Mouse (Mus musculus): ENCODE data around the gene Skap1. TPM values are rescaled to one million over a fixed set of nuclear protein-coding genes. Genes with fewer than 3 reads are reported as not detected.

The Skap1 gene
- polyA plus RNA-seq, 1 experiment = 0.48 TPM

DNA sequence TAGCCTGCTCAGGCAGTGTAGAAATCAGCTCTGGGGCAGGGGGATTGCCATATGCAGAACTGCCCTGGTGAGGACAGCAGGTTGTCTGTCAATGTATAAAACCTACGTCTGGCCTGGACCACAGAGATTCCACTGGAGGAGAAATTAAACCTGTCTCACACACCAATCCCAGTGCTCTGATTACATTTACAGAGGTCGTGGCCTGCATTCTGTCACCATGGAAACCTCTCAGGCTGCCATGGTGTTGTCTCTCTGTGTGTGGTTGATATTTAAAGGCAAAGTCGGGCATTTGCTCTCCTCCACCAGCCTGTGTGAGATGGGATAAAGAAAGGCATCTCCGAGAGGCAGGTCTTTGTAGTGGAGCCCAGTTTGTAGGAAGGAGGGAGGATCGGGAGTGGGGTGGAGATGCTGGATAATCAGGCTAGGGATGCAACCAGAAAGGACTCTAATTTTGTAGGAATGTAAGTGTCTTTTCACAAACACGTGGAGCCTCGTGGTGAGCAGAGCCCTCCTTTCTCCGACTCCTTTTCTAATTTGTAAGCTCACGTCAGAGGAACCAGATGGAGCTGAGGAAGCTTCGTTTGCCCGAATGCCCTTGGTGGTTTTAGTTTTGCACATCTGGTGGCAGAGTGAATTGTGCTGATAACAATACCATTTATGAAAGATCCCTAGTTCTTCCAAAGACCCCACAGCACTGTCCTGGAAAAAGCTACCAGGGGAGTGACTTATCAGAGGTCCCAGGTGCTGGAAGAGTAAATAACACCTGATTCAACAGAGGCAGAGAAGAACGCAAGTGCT is 7.7 kb upstream of the Skap1 start:
- TF ChIP-seq CTCF (IDR thresholded peaks at IDR 0.05; ENCODE audit: low read depth, low read length) = no peak
- TF ChIP-seq POLR2A (IDR thresholded peaks at IDR 0.05; ENCODE audit: insufficient read depth, low read length) = no peak
- no peak for TF ChIP-seq EP300 (IDR thresholded peaks at IDR 0.05; ENCODE audit: insufficient read depth, low read depth, low read length)
- H3K4me3 ChIP-seq (ENCODE audit: low read depth, low read length) = no peak overlapping the region
- H3K36me3 ChIP-seq (ENCODE audit: control insufficient read depth, insufficient read depth, low read length, poor library complexity, severe bottlenecking) = no peaks in the 10 kb centered on the region
- H3K27me3 ChIP-seq (ENCODE audit: control insufficient read depth, insufficient read depth, low read length, poor library complexity, severe bottlenecking) = peaks cover 1% of the 10 kb centered on the region; the same call in 1 of the 2 replicates
- H3K4me1 ChIP-seq (ENCODE audit: control insufficient read depth, insufficient read depth, low read length) = no peaks in the 10 kb centered on the region
- H3K9me3 ChIP-seq (replicated peaks; ENCODE audit: control insufficient read depth, insufficient read depth, low read length, poor library complexity, severe bottlenecking) = no peaks in the 10 kb centered on the region
- H3K9ac ChIP-seq (ENCODE audit: low read depth, poor library complexity, severe bottlenecking) = no peak overlapping the region
- no peak overlapping the region for H3K27ac ChIP-seq (ENCODE audit: insufficient read depth, low read length)

DNA sequence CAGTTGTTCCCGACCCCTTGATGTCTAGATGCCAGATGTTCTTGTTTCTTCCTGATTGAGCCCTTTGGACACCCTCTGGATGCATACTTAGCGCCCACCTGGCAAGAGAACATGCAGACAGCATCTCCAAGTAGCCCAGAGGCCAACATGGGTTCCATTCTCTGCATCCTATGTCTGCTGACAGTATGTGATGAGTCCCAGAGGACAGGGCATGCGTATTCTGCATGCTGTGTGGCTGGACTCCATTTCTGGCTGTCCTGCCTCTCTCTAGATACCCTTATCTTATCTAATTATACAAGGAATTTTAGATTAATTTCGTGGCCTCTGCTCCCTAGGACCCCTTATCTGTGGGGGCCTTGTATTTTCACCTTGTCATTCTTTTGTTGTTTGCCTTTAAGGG is 2.6 kb upstream of the Skap1 start:
- Histone ChIP-seq H3K9ac (ENCODE audit: low read depth, poor library complexity, severe bottlenecking) (no peak overlapping the region), H3K27me3 (ENCODE audit: control insufficient read depth, insufficient read depth, low read length, poor library complexity, severe bottlenecking) (peaks cover 3% of the 10 kb centered on the region; the same call in 1 of the 2 replicates), H3K4me1 (ENCODE audit: control insufficient read depth, insufficient read depth, low read length) (no peaks in the 10 kb centered on the region), H3K36me3 (ENCODE audit: control insufficient read depth, insufficient read depth, low read length, poor library complexity, severe bottlenecking) (no peaks in the 10 kb centered on the region), H3K9me3 (replicated peaks; ENCODE audit: control insufficient read depth, insufficient read depth, low read length, poor library complexity, severe bottlenecking) (no peaks in the 10 kb centered on the region), H3K27ac (ENCODE audit: insufficient read depth, low read length) (no peak overlapping the region), H3K4me3 (ENCODE audit: low read depth, low read length) (no peak overlapping the region)
- no peak for TF ChIP-seq CTCF (IDR thresholded peaks at IDR 0.05; ENCODE audit: low read depth, low read length)
- TF ChIP-seq EP300 (IDR thresholded peaks at IDR 0.05; ENCODE audit: insufficient read depth, low read depth, low read length) = no peak

DNA sequence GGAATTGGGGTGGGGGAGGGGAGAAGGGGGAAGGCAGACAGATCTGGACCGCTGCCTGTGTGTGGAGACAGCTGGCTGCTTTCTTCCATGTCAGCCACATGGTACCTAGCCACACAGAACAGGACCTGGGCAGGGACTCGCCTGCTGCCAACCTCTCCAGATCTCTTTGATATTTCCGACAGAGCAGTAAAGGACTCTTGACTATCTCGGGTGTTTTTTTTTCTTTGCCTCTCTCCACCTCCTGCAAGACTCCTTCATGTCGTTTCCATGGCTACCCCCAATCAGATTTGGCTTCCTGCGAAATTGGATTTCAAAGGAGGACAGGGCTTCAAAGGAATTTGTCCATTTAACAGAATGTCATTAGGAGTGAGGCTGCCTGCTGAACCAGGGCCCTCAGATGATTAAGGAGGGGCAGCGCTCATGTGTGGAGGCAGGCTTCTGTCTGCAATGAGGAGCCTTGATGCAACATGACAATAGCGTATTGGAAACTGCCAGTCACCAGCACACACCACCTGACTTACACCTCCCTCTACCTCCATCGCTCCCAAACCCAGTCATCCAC is 2.1 kb upstream of the Skap1 start:
- H3K4me1 ChIP-seq (ENCODE audit: control insufficient read depth, insufficient read depth, low read length) = no peaks in the 10 kb centered on the region
- TF ChIP-seq POLR2A (IDR thresholded peaks at IDR 0.05; ENCODE audit: insufficient read depth, low read length) (no peak), CTCF (IDR thresholded peaks at IDR 0.05; ENCODE audit: low read depth, low read length) (no peak), EP300 (IDR thresholded peaks at IDR 0.05; ENCODE audit: insufficient read depth, low read depth, low read length) (no peak)
- no peaks in the 10 kb centered on the region for H3K36me3 ChIP-seq (ENCODE audit: control insufficient read depth, insufficient read depth, low read length, poor library complexity, severe bottlenecking)
- H3K9ac ChIP-seq (ENCODE audit: low read depth, poor library complexity, severe bottlenecking) = no peak overlapping the region
- H3K27me3 ChIP-seq (ENCODE audit: control insufficient read depth, insufficient read depth, low read length, poor library complexity, severe bottlenecking) = peaks cover 3% of the 10 kb centered on the region; the same call in 1 of the 2 replicates
- no peak overlapping the region for H3K27ac ChIP-seq (ENCODE audit: insufficient read depth, low read length)
- H3K4me3 ChIP-seq (ENCODE audit: low read depth, low read length) = no peak overlapping the region
- H3K9me3 ChIP-seq (replicated peaks; ENCODE audit: control insufficient read depth, insufficient read depth, low read length, poor library complexity, severe bottlenecking) = no peaks in the 10 kb centered on the region

DNA sequence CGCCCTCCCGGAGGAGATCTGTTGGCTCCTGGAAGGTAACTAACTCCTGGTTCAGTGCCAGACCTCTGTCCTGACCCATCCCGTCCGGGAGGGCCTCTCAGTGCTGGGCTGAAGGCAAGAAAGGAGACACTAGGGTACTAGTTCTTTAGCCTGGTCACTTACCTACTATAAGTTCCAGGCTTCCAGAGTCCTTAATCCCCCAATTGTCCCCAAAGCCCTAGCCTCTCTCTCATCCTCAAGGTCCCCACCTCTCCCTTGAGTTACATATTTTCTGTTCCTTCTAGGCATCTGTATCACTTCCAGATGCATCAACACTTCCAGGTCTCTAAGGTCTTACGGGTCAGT is 295 bp downstream of the Skap1 start:
- Histone ChIP-seq H3K4me3 (ENCODE audit: low read depth, low read length) (peak overlapping the region; percentile 48), H3K4me1 (ENCODE audit: control insufficient read depth, insufficient read depth, low read length) (no peaks in the 10 kb centered on the region), H3K9me3 (replicated peaks; ENCODE audit: control insufficient read depth, insufficient read depth, low read length, poor library complexity, severe bottlenecking) (no peaks in the 10 kb centered on the region), H3K36me3 (ENCODE audit: control insufficient read depth, insufficient read depth, low read length, poor library complexity, severe bottlenecking) (no peaks in the 10 kb centered on the region), H3K27ac (ENCODE audit: insufficient read depth, low read length) (no peak overlapping the region), H3K27me3 (ENCODE audit: control insufficient read depth, insufficient read depth, low read length, poor library complexity, severe bottlenecking) (peaks cover 2% of the 10 kb centered on the region; the same call in 1 of the 2 replicates), H3K9ac (ENCODE audit: low read depth, poor library complexity, severe bottlenecking) (peak overlapping the region; percentile 46; the same call in 1 of the 2 replicates)
- TF ChIP-seq POLR2A (IDR thresholded peaks at IDR 0.05; ENCODE audit: insufficient read depth, low read length) (no peak), CTCF (IDR thresholded peaks at IDR 0.05; ENCODE audit: low read depth, low read length) (no peak), EP300 (IDR thresholded peaks at IDR 0.05; ENCODE audit: insufficient read depth, low read depth, low read length) (no peak)

DNA sequence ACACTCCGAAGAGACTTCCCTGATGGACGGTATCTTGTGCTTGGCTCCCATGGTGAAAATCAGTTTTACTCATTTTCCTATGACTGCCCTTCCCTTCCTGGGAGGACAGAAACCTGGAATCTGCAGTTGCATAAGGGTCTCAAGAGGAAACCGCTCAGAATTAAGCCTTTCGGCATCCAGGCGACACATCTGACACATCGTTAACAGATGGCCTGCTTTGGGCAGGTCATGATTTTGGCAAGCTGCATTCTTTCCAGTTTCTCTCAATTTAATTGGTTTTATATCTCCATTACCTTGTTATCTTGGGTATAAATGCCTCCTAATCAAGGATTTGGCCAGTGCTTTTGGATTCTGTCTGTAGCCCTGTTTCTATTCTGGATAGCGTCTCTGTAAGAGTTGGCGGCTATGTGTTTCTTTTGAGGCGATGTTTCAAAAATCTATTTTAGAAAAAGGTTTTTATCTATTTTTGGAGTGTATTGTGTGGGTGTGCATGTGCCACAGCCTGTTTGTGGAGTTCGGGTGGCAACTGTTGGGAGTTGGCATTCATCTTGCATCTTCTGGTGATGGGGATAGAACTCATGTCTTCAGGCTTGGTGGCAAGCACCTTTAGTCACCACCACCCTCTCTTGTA is 1.1 kb downstream of the Skap1 start:
- Histone ChIP-seq H3K9me3 (replicated peaks; ENCODE audit: control insufficient read depth, insufficient read depth, low read length, poor library complexity, severe bottlenecking) (no peaks in the 10 kb centered on the region), H3K27me3 (ENCODE audit: control insufficient read depth, insufficient read depth, low read length, poor library complexity, severe bottlenecking) (peaks cover 2% of the 10 kb centered on the region; the same call in 1 of the 2 replicates), H3K4me3 (ENCODE audit: low read depth, low read length) (no peak overlapping the region), H3K36me3 (ENCODE audit: control insufficient read depth, insufficient read depth, low read length, poor library complexity, severe bottlenecking) (no peaks in the 10 kb centered on the region), H3K4me1 (ENCODE audit: control insufficient read depth, insufficient read depth, low read length) (no peaks in the 10 kb centered on the region), H3K27ac (ENCODE audit: insufficient read depth, low read length) (no peak overlapping the region), H3K9ac (ENCODE audit: low read depth, poor library complexity, severe bottlenecking) (no peak overlapping the region)
- TF ChIP-seq EP300 (IDR thresholded peaks at IDR 0.05; ENCODE audit: insufficient read depth, low read depth, low read length) (no peak), POLR2A (IDR thresholded peaks at IDR 0.05; ENCODE audit: insufficient read depth, low read length) (no peak), CTCF (IDR thresholded peaks at IDR 0.05; ENCODE audit: low read depth, low read length) (no peak)

DNA sequence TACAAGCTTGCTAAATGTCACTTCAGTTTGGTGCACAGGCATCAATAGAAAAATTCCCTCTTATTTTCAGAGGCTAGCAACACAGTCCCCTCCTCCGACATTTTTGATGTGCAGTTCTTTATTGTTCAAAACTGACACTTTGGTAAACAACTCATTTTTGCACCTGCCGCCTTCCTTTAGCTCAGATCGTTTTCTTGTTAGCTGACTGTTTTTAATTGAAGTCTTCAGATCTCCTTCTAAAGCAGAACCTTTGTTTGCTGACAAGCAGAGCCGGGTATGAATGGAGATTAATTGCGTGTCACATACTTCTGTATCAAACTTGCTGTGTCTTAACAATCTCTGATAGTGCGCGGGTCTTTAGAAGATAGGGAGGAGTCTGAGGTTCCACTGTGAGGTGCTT is 2.0 kb downstream of the Skap1 start:
- TF ChIP-seq POLR2A (IDR thresholded peaks at IDR 0.05; ENCODE audit: insufficient read depth, low read length) = no peak
- no peak for TF ChIP-seq CTCF (IDR thresholded peaks at IDR 0.05; ENCODE audit: low read depth, low read length)
- no peak for TF ChIP-seq EP300 (IDR thresholded peaks at IDR 0.05; ENCODE audit: insufficient read depth, low read depth, low read length)
- Histone ChIP-seq H3K9me3 (replicated peaks; ENCODE audit: control insufficient read depth, insufficient read depth, low read length, poor library complexity, severe bottlenecking) (no peaks in the 10 kb centered on the region), H3K27ac (ENCODE audit: insufficient read depth, low read length) (no peak overlapping the region), H3K9ac (ENCODE audit: low read depth, poor library complexity, severe bottlenecking) (no peak overlapping the region), H3K4me1 (ENCODE audit: control insufficient read depth, insufficient read depth, low read length) (no peaks in the 10 kb centered on the region), H3K36me3 (ENCODE audit: control insufficient read depth, insufficient read depth, low read length, poor library complexity, severe bottlenecking) (no peaks in the 10 kb centered on the region), H3K4me3 (ENCODE audit: low read depth, low read length) (no peak overlapping the region), H3K27me3 (ENCODE audit: control insufficient read depth, insufficient read depth, low read length, poor library complexity, severe bottlenecking) (peaks cover 2% of the 10 kb centered on the region; the same call in 1 of the 2 replicates)

Data from ES-Bruce4 (cell line).